Mouse (Mus musculus) heart, postnatal 0 days (tissue): ENCODE results near the gene Ctsw. TPM values are rescaled to one million over a fixed set of nuclear protein-coding genes. Genes with fewer than 3 reads are reported as not detected.

Experiments
- ATAC-seq: fragments of 200-750 bp; cut with Nextera tagmentation; 2 replicates; pipeline ENCODE4 v1.8.0; 2017; ENCODE audit warnings: low read depth, moderate number of reproducible peaks, moderate library complexity; ENCODE audit not compliant: insufficient read depth
- DNase-seq: peaks from one replicate; pipeline ENCODE4 v3.0.0-alpha.2; 2016; ENCODE audit warnings: low spot score
- H3K27ac ChIP-seq: fragments of 300-500 bp; sonication (generic); 2 replicates; pipeline ENCODE4 v1.5.1; 2014; ENCODE audit warnings: low read depth, mild to moderate bottlenecking
- H3K27me3 ChIP-seq: fragments of 300-500 bp; sonication (generic); 2 replicates; pipeline ENCODE4 v1.6.1; 2014; ENCODE audit warnings: low read length, mixed read lengths; ENCODE audit not compliant: control insufficient read depth, insufficient read depth
- H3K36me3 ChIP-seq: fragments of 300-500 bp; sonication (generic); replicated peaks from 2 replicates; pipeline ENCODE4 v1.6.1; 2014; ENCODE audit warnings: low read length, mixed read lengths; ENCODE audit not compliant: control insufficient read depth, insufficient read depth
- H3K4me1 ChIP-seq: fragments of 300-500 bp; sonication (generic); 2 replicates; pipeline ENCODE4 v1.6.1; 2014; ENCODE audit warnings: antibody characterized with exemption; ENCODE audit not compliant: control insufficient read depth, insufficient read depth
- H3K4me2 ChIP-seq: fragments of 300-500 bp; sonication (generic); 2 replicates; pipeline ENCODE4 v1.6.1; 2014; ENCODE audit warnings: low read depth, mild to moderate bottlenecking, low read length, moderate library complexity
- H3K4me3 ChIP-seq: fragments of 300-500 bp; sonication (generic); 2 replicates; pipeline ENCODE4 v1.5.1; 2014; ENCODE audit warnings: low read depth, low read length
- H3K9ac ChIP-seq: fragments of 300-500 bp; sonication (generic); replicated peaks from 2 replicates; pipeline ENCODE4 v1.6.1; 2014; ENCODE audit warnings: low read depth, low read length, mixed read lengths
- H3K9me3 ChIP-seq: fragments of 300-500 bp; sonication (generic); replicated peaks from 2 replicates; pipeline ENCODE4 v1.6.1; 2016; ENCODE audit warnings: low read length; ENCODE audit not compliant: control insufficient read depth
- CTCF ChIP-seq: IDR thresholded peaks from 2 replicates; pipeline ENCODE4 v1.5.1; 2016; ENCODE audit warnings: antibody characterized with exemption, control low read depth, low read depth
- EP300 ChIP-seq: IDR thresholded peaks from 2 replicates; pipeline ENCODE4 v1.6.1; 2016; ENCODE audit warnings: antibody characterized with exemption, low read depth
- WGBS: fragments of 180-500 bp; shearing (Covaris S2); extraction: QIAGEN DNeasy Blood & Tissue Kit; methylation state at CpG from one replicate; pipeline ENCODE4 v1.1.7; 2014; 5-methylcytosine and 5-hydroxymethylcytosine counted together
- polyA plus RNA-seq: library from polyadenylated mRNA; unstranded; fragments of >200 nt; fragmentation: Nextera tagmentation; extraction: Ambion mirVana; gene quantifications from 2 replicates; pipeline ENCODE4 v1.2.1, GENCODE M21; 2015
- total RNA-seq: library from RNA; depleted of rRNA; stranded (reverse); fragments of >200 nt; gene quantifications from 2 replicates; pipeline ENCODE4 v1.2.3, GENCODE M21; 2014; ENCODE audit warnings: low replicate concordance

The Ctsw gene
- total and polyA plus RNA-seq, 2 experiments from 2014 or later = 0.42 TPM; not detected in 1

GRCm38 (mm10) chr19:5428083-5428482, 40.2 kb downstream of the Ctsw start:
- no peak overlapping the region for H3K9ac ChIP-seq
- H3K9me3 ChIP-seq = no peaks in the 10 kb centered on the region
- ATAC-seq (no peak), DNase-seq (peak; percentile 65)
- no peaks in the 10 kb centered on the region for H3K27me3 ChIP-seq
- no peak overlapping the region for H3K4me3 ChIP-seq
- H3K27ac ChIP-seq = peak overlapping the region; percentile 15; the same call in 1 of the 2 replicates
- no peak overlapping the region for H3K4me2 ChIP-seq
- WGBS = 77% methylated on average over 2 of the region's 2 CpGs
- TF ChIP-seq CTCF = peak; percentile 51
- no peak for TF ChIP-seq EP300
- peaks cover 14% of the 10 kb centered on the region for H3K36me3 ChIP-seq
- H3K4me1 ChIP-seq = peaks cover 16% of the 10 kb centered on the region

- H3K4me1 ChIP-seq = peaks cover 15% of the 10 kb centered on the region
- H3K4me2 ChIP-seq = no peak overlapping the region
- H3K36me3 ChIP-seq = peaks cover 23% of the 10 kb centered on the region
- H3K27me3 ChIP-seq = no peaks in the 10 kb centered on the region
- no peak for TF ChIP-seq CTCF
- TF ChIP-seq EP300 = no peak
- H3K4me3 ChIP-seq = no peak overlapping the region
- H3K9ac ChIP-seq = no peak overlapping the region
- 84% methylated on average over 13 of the region's 13 CpGs for WGBS
- H3K9me3 ChIP-seq = no peaks in the 10 kb centered on the region
- H3K27ac ChIP-seq = no peak overlapping the region
- ATAC-seq (no peak), DNase-seq (no peak)
Observed at GRCm38 (mm10) chr19:5426640-5427290, 41.5 kb downstream of the Ctsw start.

DNA sequence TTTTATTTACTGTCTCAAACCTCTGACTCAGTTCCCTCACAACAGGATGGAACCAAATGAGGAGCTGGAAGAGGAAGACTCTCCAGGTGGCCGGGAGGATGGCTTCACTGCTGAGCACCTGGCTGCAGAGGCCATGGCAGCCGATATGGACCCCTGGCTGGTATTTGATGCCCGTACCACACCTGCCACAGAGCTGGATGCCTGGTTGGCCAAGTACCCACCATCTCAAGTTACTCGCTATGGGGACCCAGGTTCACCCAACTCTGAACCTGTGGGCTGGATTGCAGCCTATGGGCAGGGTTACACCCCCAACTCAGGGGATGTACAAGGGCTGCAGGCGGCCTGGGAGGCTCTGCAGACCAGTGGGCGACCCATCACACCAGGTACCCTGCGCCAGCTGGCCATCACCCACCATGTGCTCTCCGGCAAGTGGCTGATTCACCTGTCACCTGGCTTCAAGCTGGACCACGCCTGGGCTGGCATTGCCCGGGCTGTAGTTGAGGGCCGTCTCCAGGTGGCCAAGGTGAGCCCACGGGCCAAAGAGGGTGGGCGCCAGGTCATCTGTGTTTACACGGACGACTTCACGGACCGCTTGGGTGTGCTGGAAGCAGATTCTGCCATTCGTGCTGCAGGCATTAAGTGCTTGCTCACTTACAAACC, 42.3 kb downstream of the Ctsw start:
- H3K4me3 ChIP-seq = peak overlapping the region; percentile 61
- H3K36me3 ChIP-seq = peaks cover 30% of the 10 kb centered on the region
- no peak for TF ChIP-seq CTCF
- TF ChIP-seq EP300 = no peak
- DNase-seq (no peak), ATAC-seq (no peak)
- peak overlapping the region; percentile 83 for H3K27ac ChIP-seq
- H3K4me2 ChIP-seq = peak overlapping the region; percentile 81
- H3K9me3 ChIP-seq = no peaks in the 10 kb centered on the region
- no peaks in the 10 kb centered on the region for H3K27me3 ChIP-seq
- H3K9ac ChIP-seq = peak overlapping the region; percentile 73
- 82% methylated on average over 18 of the region's 18 CpGs for WGBS
- peaks cover 15% of the 10 kb centered on the region for H3K4me1 ChIP-seq

DNA sequence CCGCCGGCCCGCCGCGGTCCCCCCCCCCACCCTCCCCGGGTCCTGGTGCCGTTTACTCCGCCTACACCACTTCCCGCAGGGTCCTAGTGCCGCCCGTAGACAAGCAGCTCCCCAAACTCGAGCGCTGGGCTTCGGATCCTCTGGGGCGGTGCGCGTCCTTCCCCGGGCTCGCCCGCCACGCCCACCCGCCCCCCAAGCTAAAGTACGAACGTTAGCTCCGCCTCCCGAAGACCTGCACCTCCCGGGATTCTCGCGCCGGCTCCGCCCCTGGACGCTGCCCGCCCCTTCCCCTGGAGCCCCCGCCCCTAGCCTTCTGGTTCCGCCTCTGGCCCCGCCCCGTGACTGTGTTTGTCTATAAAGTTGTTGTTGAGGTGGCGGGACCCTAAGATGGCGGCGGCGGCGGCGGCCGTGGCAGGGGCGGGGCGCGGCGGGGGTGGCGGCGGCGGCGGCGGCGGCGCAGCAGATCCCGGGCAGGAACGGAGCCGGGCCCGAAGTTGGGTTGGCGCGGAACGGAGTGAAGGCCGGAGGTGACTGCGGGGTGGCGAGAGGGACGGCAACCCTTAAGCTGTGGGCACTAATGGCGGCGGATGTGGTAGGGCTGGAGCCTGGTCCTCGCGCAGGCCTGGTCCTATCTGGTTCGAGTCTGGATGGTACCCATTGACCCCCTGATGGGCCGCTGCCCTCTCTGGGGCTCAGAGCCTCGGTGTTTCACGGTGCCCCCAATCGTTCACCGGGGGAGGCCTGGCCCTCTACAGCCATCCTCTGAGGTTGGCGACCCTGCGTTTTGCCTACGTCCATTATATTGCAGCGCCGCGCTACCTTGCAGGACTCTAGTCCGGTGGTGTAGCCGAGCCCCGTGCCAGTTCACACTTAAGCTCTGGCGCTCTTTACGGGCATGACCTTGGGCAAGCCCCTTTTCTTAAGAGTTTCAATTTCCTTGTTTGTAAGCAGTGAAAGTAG, 43.2 kb downstream of the Ctsw start, which contains the start of the genes Drap1 and AI837181:
Drap1 (minus strand) TSS at position 198 of the 960 bp plus-strand sequence.
AI837181 (plus strand) TSS at position 363 of the 960 bp plus-strand sequence.
- ATAC-seq (peak; percentile 88), DNase-seq (peak; percentile 98)
- TF ChIP-seq EP300 (no peak; the same call in 1 of the 2 replicates), CTCF (no peak)
- Histone ChIP-seq H3K4me1 (peaks cover 15% of the 10 kb centered on the region), H3K27me3 (no peaks in the 10 kb centered on the region), H3K36me3 (peaks cover 40% of the 10 kb centered on the region), H3K4me3 (peak within 1 kb of the TSS; percentile 61), H3K4me2 (peak within 1 kb of the TSS; percentile 81), H3K27ac (peak within 1 kb of the TSS; percentile 91), H3K9me3 (no peaks in the 10 kb centered on the region), H3K9ac (peak within 1 kb of the TSS; percentile 73)
- WGBS = under 1% methylated on average over 50 of the region's 87 CpGs

- Histone ChIP-seq H3K27ac (peak overlapping the region; percentile 91), H3K36me3 (peaks cover 46% of the 10 kb centered on the region), H3K9me3 (no peaks in the 10 kb centered on the region), H3K4me1 (peaks cover 15% of the 10 kb centered on the region), H3K4me2 (peak overlapping the region; percentile 80), H3K27me3 (no peaks in the 10 kb centered on the region), H3K4me3 (peak overlapping the region; percentile 61), H3K9ac (peak overlapping the region; percentile 73)
- no peak for TF ChIP-seq EP300
- TF ChIP-seq CTCF = no peak; the same call in 1 of the 2 replicates
- under 1% methylated on average over 35 of the region's 48 CpGs for WGBS
- ATAC-seq = peak; percentile 53
- DNase-seq = peak; percentile 43
Observed at GRCm38 (mm10) chr19:5424092-5424781, 44.1 kb downstream of the Ctsw start.
